ENCODE assay signal across 8 mouse cellular contexts in genomic region chr4:3080385-3081125, GRCm38 (mm10).
A peak's percentile ranks its signal among the peaks of the same experiment; 100 is the strongest.
DNase-seq lines count a peak whose midpoint lies in the region; ATAC-seq lines count a peak whose summit lies in the region.

No protein-coding gene starts in this region.

- peaks cover 65% of the 10 kb centered on the region for H3K9me3 ChIP-seq in heart, embryonic 11.5 days (replicated peaks; ENCODE audit: control insufficient read depth, low read length)
- H3K9me3 ChIP-seq in liver, embryonic 15.5 days (replicated peaks): peaks cover 34% of the 10 kb centered on the region

- no peak overlapping the region for H3K9ac ChIP-seq in heart, embryonic 11.5 days (ENCODE audit: low read depth, low read length)
- no peak overlapping the region for H3K9ac ChIP-seq in liver, embryonic 15.5 days

- peak; percentile 32; the same call in 1 of the 2 replicates for ATAC-seq in heart, embryonic 11.5 days (replicated peaks; ENCODE audit: insufficient number of reproducible peaks, low FRiP score, low TSS enrichment)
- ATAC-seq in liver, embryonic 15.5 days (ENCODE audit: insufficient read depth): peak; percentile 19
- ATAC-seq in activated CD4-positive, CD25-positive, alpha-beta regulatory T cell, adult 4 months: no peak

- H3K4me2 ChIP-seq in heart, embryonic 11.5 days: no peak overlapping the region
- H3K4me2 ChIP-seq in liver, embryonic 15.5 days: no peak overlapping the region

- no peak for DNase-seq in heart, adult 9 months (ENCODE audit: low spot score in 2 of 2)
- peak; percentile 50 for DNase-seq in ZHBTc4 (ENCODE audit: low read depth, low spot score)
- DNase-seq in heart, postnatal 14 days: peak; percentile 1 to 8
- peak; percentile 5 for DNase-seq in thymus, postnatal 4 days
- no peak for DNase-seq in right cerebral cortex, adult 2 months (ENCODE audit: low spot score in 2 of 2)

- intact Hi-C loops in heart, postnatal 14 days (cut with DNase I): loop anchor here (1.0 kb wide), 1 partner anchor 13 kb away; no protein-coding TSS in a partner anchor

- no peaks in the 10 kb centered on the region for H3K27me3 ChIP-seq in heart, embryonic 11.5 days (ENCODE audit: control insufficient read depth, insufficient read depth, low read length)
- no peaks in the 10 kb centered on the region for H3K27me3 ChIP-seq in liver, embryonic 15.5 days

- H3K4me1 ChIP-seq in heart, embryonic 11.5 days (ENCODE audit: control insufficient read depth, insufficient read depth, low read length): no peaks in the 10 kb centered on the region
- H3K4me1 ChIP-seq in liver, embryonic 15.5 days (replicated peaks): no peaks in the 10 kb centered on the region

- no peak overlapping the region for H3K27ac ChIP-seq in heart, embryonic 11.5 days (ENCODE audit: low read depth, low read length)
- no peak overlapping the region for H3K27ac ChIP-seq in liver, embryonic 15.5 days (replicated peaks)

- H3K36me3 ChIP-seq in heart, embryonic 11.5 days (ENCODE audit: control insufficient read depth, insufficient read depth, low read length): no peaks in the 10 kb centered on the region
- no peaks in the 10 kb centered on the region for H3K36me3 ChIP-seq in liver, embryonic 15.5 days (replicated peaks)

- WGBS in heart, embryonic 11.5 days (ENCODE audit: insufficient replicate concordance): 50% methylated on average over 7 of the region's 7 CpGs
- WGBS in liver, embryonic 15.5 days (ENCODE audit: insufficient replicate concordance): 42% methylated on average over 7 of the region's 7 CpGs

- H3K4me3 ChIP-seq in heart, embryonic 11.5 days (ENCODE audit: low read depth, low read length): no peak overlapping the region
- no peak overlapping the region for H3K4me3 ChIP-seq in liver, embryonic 15.5 days (replicated peaks)

Comparison
In these comparisons a context has a peak if more than half of its experiments do, and no peak if none do; other contexts are left out.
1. DNase-seq: peak in ZHBTc4 (single experiment), heart, postnatal 14 days (2 of 2) and thymus, postnatal 4 days (single experiment); none in heart, adult 9 months (0 of 2) and right cerebral cortex, adult 2 months (0 of 2).